Mouse (Mus musculus): ENCODE data around the gene Mipep.
A peak's percentile ranks its signal among the peaks of the same experiment; 100 is the strongest.

Mipep gene

GRCm38 (mm10) chr14:60756271-60756670, 28.1 kb upstream of the Mipep start:
- no peak for DNase-seq (ENCODE audit: low spot score in 2 of 2)

GRCm38 (mm10) chr14:60757265-60757664, 27.1 kb upstream of the Mipep start:
- DNase-seq (ENCODE audit: low spot score in 2 of 2), result no peak

- no peak for DNase-seq (ENCODE audit: low spot score in 2 of 2)
Observed at GRCm38 (mm10) chr14:60757722-60758121, 26.7 kb upstream of the Mipep start.

GRCm38 (mm10) chr14:60759097-60759496, 25.3 kb upstream of the Mipep start:
- DNase-seq (ENCODE audit: low spot score in 2 of 2), result no peak

GRCm38 (mm10) chr14:60761801-60762200, 22.6 kb upstream of the Mipep start:
- DNase-seq (ENCODE audit: low spot score in 2 of 2), result no peak

- no peak for DNase-seq (ENCODE audit: low spot score in 2 of 2)
Observed at GRCm38 (mm10) chr14:60762754-60763153, 21.6 kb upstream of the Mipep start.

- no peak for DNase-seq (ENCODE audit: low spot score in 2 of 2)
Observed at GRCm38 (mm10) chr14:60763746-60764145, 20.6 kb upstream of the Mipep start.

- no peak for DNase-seq (ENCODE audit: low spot score in 2 of 2)
Observed at GRCm38 (mm10) chr14:60764526-60764925, 19.8 kb upstream of the Mipep start.

GRCm38 (mm10) chr14:60765025-60765424, 19.3 kb upstream of the Mipep start:
- DNase-seq (ENCODE audit: low spot score in 2 of 2), result no peak

GRCm38 (mm10) chr14:60767884-60768283, 16.5 kb upstream of the Mipep start, which contains the start of gene C1qtnf9:
C1qtnf9 (plus strand) TSS chr14:60768134.
- no peak for DNase-seq (ENCODE audit: low spot score in 2 of 2)

GRCm38 (mm10) chr14:60769340-60769739, 15.0 kb upstream of the Mipep start:
- DNase-seq (ENCODE audit: low spot score in 2 of 2), result no peak

GRCm38 (mm10) chr14:60770594-60770993, 13.8 kb upstream of the Mipep start:
- DNase-seq (ENCODE audit: low spot score in 2 of 2), result no peak

GRCm38 (mm10) chr14:60771057-60771456, 13.3 kb upstream of the Mipep start:
- peak; percentile 55 to 62 for DNase-seq (ENCODE audit: low spot score in 2 of 2)

- DNase-seq (ENCODE audit: low spot score in 2 of 2), result no peak
Observed at GRCm38 (mm10) chr14:60773476-60773875, 10.9 kb upstream of the Mipep start.

GRCm38 (mm10) chr14:60776521-60776920, 7.9 kb upstream of the Mipep start:
- no peak for DNase-seq (ENCODE audit: low spot score in 2 of 2)

- no peak for DNase-seq (ENCODE audit: low spot score in 2 of 2)
Observed at GRCm38 (mm10) chr14:60777485-60777919, 6.9 kb upstream of the Mipep start.

- no peak for DNase-seq (ENCODE audit: low spot score in 2 of 2)
Observed at GRCm38 (mm10) chr14:60779198-60779597, 5.2 kb upstream of the Mipep start.

GRCm38 (mm10) chr14:60782121-60782656, 2.2 kb upstream of the Mipep start:
- DNase-seq (ENCODE audit: low spot score in 2 of 2), result no peak

GRCm38 (mm10) chr14:60783196-60783595, 1.2 kb upstream of the Mipep start:
- no peak for DNase-seq (ENCODE audit: low spot score in 2 of 2)

GRCm38 (mm10) chr14:60790103-60790502, 5.7 kb downstream of the Mipep start:
- DNase-seq (ENCODE audit: low spot score in 2 of 2), result peak; percentile 35 to 51

- DNase-seq (ENCODE audit: low spot score in 2 of 2), result no peak
Observed at GRCm38 (mm10) chr14:60796600-60797322, 12.4 kb downstream of the Mipep start.

- no peak for DNase-seq (ENCODE audit: low spot score in 2 of 2)
Observed at GRCm38 (mm10) chr14:60797596-60797995, 13.2 kb downstream of the Mipep start.

GRCm38 (mm10) chr14:60798721-60799120, 14.3 kb downstream of the Mipep start:
- DNase-seq (ENCODE audit: low spot score in 2 of 2), result no peak
